Mouse (Mus musculus): ENCODE data around the gene Wdfy4.

DNA sequence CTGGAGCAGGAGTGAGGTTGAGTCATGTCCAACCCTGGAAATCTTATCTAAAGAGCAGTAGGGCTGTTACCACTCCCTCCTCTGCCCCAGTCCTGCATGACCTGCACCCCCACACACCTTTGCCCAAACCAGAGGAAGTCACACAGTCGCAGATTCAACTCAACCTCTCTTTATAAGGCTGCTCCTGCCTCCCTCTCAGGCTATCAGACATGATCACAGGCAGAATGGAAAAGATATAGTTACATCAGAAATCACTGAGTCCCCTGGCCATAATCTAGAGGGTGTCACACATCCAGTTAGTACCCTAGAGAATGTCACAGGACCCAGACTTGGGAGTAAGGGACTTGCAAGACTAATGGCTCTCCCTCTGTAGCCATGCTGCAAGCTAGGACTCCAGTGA, 68.7 kb downstream of the Wdfy4 start:
- TF ChIP-seq GATA1 (IDR thresholded peaks at IDR 0.05; ENCODE audit: borderline replicate concordance, low read length) (no peak), CTCF (IDR thresholded peaks at IDR 0.05; ENCODE audit: low read depth, low read length) (no peak), GATA2 (IDR thresholded peaks at IDR 0.05; ENCODE audit: borderline replicate concordance, low read depth, low read length) (no peak)

Measured in G1E (cell line).